11 mouse cellular contexts compared by ENCODE assay signal in the genomic region with DNA sequence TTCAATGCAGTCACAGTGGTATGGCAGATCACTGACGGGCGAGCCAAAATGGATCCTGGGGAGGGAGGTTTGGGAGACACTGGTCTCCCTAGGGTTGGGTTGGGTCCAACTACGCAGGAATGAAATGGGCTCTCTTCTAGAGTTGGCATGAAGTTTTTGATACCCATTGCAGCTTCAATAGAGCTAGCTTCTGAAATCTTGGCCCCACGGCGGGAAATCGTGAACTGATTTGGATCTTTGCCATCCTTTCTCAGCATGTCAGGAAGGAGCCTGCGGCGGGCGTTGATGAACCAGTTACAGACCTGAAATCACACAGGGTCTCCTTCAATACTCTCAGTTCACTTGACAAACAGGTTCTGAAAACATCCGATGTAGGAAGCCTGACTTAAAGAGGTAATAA. TPM values are rescaled to one million over a fixed set of nuclear protein-coding genes. Genes with fewer than 3 reads are reported as not detected.
DNase-seq lines count a peak whose midpoint lies in the region; ATAC-seq lines count a peak whose summit lies in the region.
"Had no signal": no experiment of that assay in that cellular context is flagged by ENCODE, and none has a peak within 500 bp of the region (broad histone marks: within the 10 kb centered on the region; RNA-seq: fewer than 3 reads in every experiment).

No protein-coding gene starts in this region.

- H3K27ac ChIP-seq in hindbrain, embryonic 15.5 days (replicated peaks) = no peak overlapping the region
- H3K27ac ChIP-seq in hindbrain, embryonic 11.5 days (ENCODE audit: low read depth, low read length) = no peak overlapping the region
- 0 out of 2 replicates have a peak overlapping the region, but pooled peaks have one; percentile 8 for H3K27ac ChIP-seq in embryonic facial prominence, embryonic 15.5 days (replicated peaks)
- H3K27ac ChIP-seq: heart, embryonic 15.5 days; limb, embryonic 12.5 days had no signal

- ATAC-seq in hindbrain, embryonic 15.5 days (ENCODE audit: low FRiP score, low read depth) = 0 out of 2 replicates have a peak, but pooled peaks have one; percentile 32
- ATAC-seq in hindbrain, embryonic 11.5 days (ENCODE audit: low FRiP score) = no peak
- ATAC-seq in embryonic facial prominence, embryonic 15.5 days (ENCODE audit: insufficient number of reproducible peaks, low FRiP score, low TSS enrichment, low read depth) = no peak

- intact Hi-C loops in left cerebral cortex, postnatal 36 days (cut with DNase I) = loop anchor here (5.0 kb wide), 1 partner anchor 122 kb away; no protein-coding TSS in a partner anchor

- no peaks in the 10 kb centered on the region for H3K9me3 ChIP-seq in hindbrain, embryonic 15.5 days
- no peaks in the 10 kb centered on the region for H3K9me3 ChIP-seq in hindbrain, embryonic 11.5 days (ENCODE audit: control insufficient read depth, low read length)
- no peaks in the 10 kb centered on the region for H3K9me3 ChIP-seq in embryonic facial prominence, embryonic 15.5 days (replicated peaks)
- H3K9me3 ChIP-seq: heart, embryonic 15.5 days; limb, embryonic 12.5 days had no signal

- H3K4me1 ChIP-seq in hindbrain, embryonic 15.5 days (replicated peaks) = peaks cover 22% of the 10 kb centered on the region
- H3K4me1 ChIP-seq in hindbrain, embryonic 11.5 days (replicated peaks; ENCODE audit: control insufficient read depth, insufficient read depth, low read length) = no peaks in the 10 kb centered on the region
- H3K4me1 ChIP-seq in embryonic facial prominence, embryonic 15.5 days = peaks cover 16% of the 10 kb centered on the region

- no peaks in the 10 kb centered on the region for H3K36me3 ChIP-seq in hindbrain, embryonic 15.5 days
- H3K36me3 ChIP-seq in hindbrain, embryonic 11.5 days (ENCODE audit: control insufficient read depth, insufficient read depth, low read length) = no peaks in the 10 kb centered on the region
- peaks cover 29% of the 10 kb centered on the region for H3K36me3 ChIP-seq in embryonic facial prominence, embryonic 15.5 days

- H3K4me3 ChIP-seq in hindbrain, embryonic 15.5 days = no peak overlapping the region
- no peak overlapping the region for H3K4me3 ChIP-seq in hindbrain, embryonic 11.5 days (ENCODE audit: low read depth, low read length)
- no peak overlapping the region for H3K4me3 ChIP-seq in embryonic facial prominence, embryonic 15.5 days (replicated peaks)
- H3K4me3 ChIP-seq: heart, embryonic 15.5 days; limb, embryonic 12.5 days had no signal

- DNase-seq in adrenal gland, postnatal 25 days = peak; percentile 26
- DNase-seq in adrenal gland, postnatal 4 days (ENCODE audit: low spot score in 2 of 2) = no peak
- no peak for DNase-seq in hindbrain, embryonic 11.5 days (ENCODE audit: low spot score)
- DNase-seq in kidney, postnatal 4 days = peak; percentile 23 to 43
- DNase-seq in left cerebral cortex, postnatal 36 days (ENCODE audit: low spot score in 2 of 2) = no peak
- DNase-seq in neural tube, embryonic 10.5 days (ENCODE audit: extremely low spot score, low spot score) = no peak
- DNase-seq: spleen, adult 18-20 months had no signal

- no peak overlapping the region for H3K4me2 ChIP-seq in hindbrain, embryonic 15.5 days
- H3K4me2 ChIP-seq in hindbrain, embryonic 11.5 days (replicated peaks; ENCODE audit: low read depth, low read length) = no peak overlapping the region
- no peak overlapping the region for H3K4me2 ChIP-seq in embryonic facial prominence, embryonic 15.5 days (replicated peaks)
- H3K4me2 ChIP-seq: heart, embryonic 15.5 days; limb, embryonic 12.5 days had no signal

- H3K9ac ChIP-seq in hindbrain, embryonic 15.5 days = no peak overlapping the region
- H3K9ac ChIP-seq in hindbrain, embryonic 11.5 days (ENCODE audit: low read depth, low read length) = no peak overlapping the region
- H3K9ac ChIP-seq in embryonic facial prominence, embryonic 15.5 days = no peak overlapping the region
- H3K9ac ChIP-seq: heart, embryonic 15.5 days; limb, embryonic 12.5 days had no signal

- WGBS in hindbrain, embryonic 15.5 days = 42% methylated on average over 10 of the region's 10 CpGs
- 96% methylated on average over 10 of the region's 10 CpGs for WGBS in hindbrain, embryonic 11.5 days
- 56% methylated on average over 10 of the region's 10 CpGs for WGBS in embryonic facial prominence, embryonic 15.5 days

- H3K27me3 ChIP-seq in hindbrain, embryonic 15.5 days = no peaks in the 10 kb centered on the region; the same call in 1 of the 2 replicates
- H3K27me3 ChIP-seq in hindbrain, embryonic 11.5 days (ENCODE audit: control insufficient read depth, insufficient read depth, low read length) = no peaks in the 10 kb centered on the region
- H3K27me3 ChIP-seq in embryonic facial prominence, embryonic 15.5 days = no peaks in the 10 kb centered on the region
- H3K27me3 ChIP-seq: heart, embryonic 15.5 days; limb, embryonic 12.5 days had no signal

RNA-seq across cellular contexts. Expression of a gene that starts 8.4 kb away (rescaled TPM):
- 73.0 and 74.7 TPM in 2 replicates for total RNA-seq in adrenal gland, postnatal 25 days (2021)
- total RNA-seq in adrenal gland, postnatal 4 days (2021) = 10 to 100 TPM; 79.0 to 81.1 TPM
- 14.6 and 16.2 TPM in 2 replicates for polyA plus RNA-seq in hindbrain, embryonic 15.5 days (2015; fragmentation: Nextera tagmentation; extraction: Ambion mirVana)
- polyA plus RNA-seq in hindbrain, embryonic 11.5 days (2014; fragmentation: Nextera tagmentation; extraction: Ambion mirVana) = 61.6 and 66.0 TPM in 2 replicates
- 70.2 and 74.4 TPM in 2 replicates for polyA plus RNA-seq in embryonic facial prominence, embryonic 15.5 days (2015; fragmentation: Nextera tagmentation; extraction: Ambion mirVana)
- total RNA-seq in left cerebral cortex, postnatal 36 days (2021) = 1 to 10 TPM in 1 of 2 experiments, under 1 TPM in 1; 0.99 to 1.2 TPM

Comparison
In these comparisons a context has a peak if more than half of its experiments do, and no peak if none do; other contexts are left out.
1. DNase-seq: peak in adrenal gland, postnatal 25 days (single experiment) and kidney, postnatal 4 days (2 of 2); none in adrenal gland, postnatal 4 days (0 of 2), hindbrain, embryonic 11.5 days (single experiment), left cerebral cortex, postnatal 36 days (0 of 2) and neural tube, embryonic 10.5 days (single experiment).
2. RNA of a gene that starts 8.4 kb away (total RNA-seq): 79.0 to 81.1 TPM in adrenal gland, postnatal 4 days and 73.0 to 74.7 TPM in adrenal gland, postnatal 25 days; 0.99 to 1.2 TPM in left cerebral cortex, postnatal 36 days; every median in the first group is over 10 times any median in the second.